20 mouse cellular contexts compared by ENCODE assay signal in genomic region chr17:28123627-28124026, GRCm38 (mm10). TPM values are rescaled to one million over a fixed set of nuclear protein-coding genes. Genes with fewer than 3 reads are reported as not detected.
DNase-seq lines count a peak whose midpoint lies in the region; ATAC-seq lines count a peak whose summit lies in the region.
"Had no signal": no experiment of that assay in that cellular context is flagged by ENCODE, and none has a peak within 500 bp of the region (broad histone marks: within the 10 kb centered on the region; RNA-seq: fewer than 3 reads in every experiment).

No protein-coding gene starts in this region.

- no peaks in the 10 kb centered on the region for H3K36me3 ChIP-seq in forebrain, embryonic 10.5 days (replicated peaks)
- no peaks in the 10 kb centered on the region for H3K36me3 ChIP-seq in forebrain, embryonic 15.5 days
- H3K36me3 ChIP-seq in embryonic facial prominence, embryonic 10.5 days (replicated peaks): no peaks in the 10 kb centered on the region
- no peaks in the 10 kb centered on the region for H3K36me3 ChIP-seq in hindbrain, embryonic 13.5 days
- no peaks in the 10 kb centered on the region for H3K36me3 ChIP-seq in neural tube, embryonic 11.5 days (ENCODE audit: control insufficient read depth, insufficient read depth, low read length)
- H3K36me3 ChIP-seq: heart, embryonic 13.5 days had no signal

- H3K4me1 ChIP-seq in forebrain, embryonic 10.5 days: peaks cover 22% of the 10 kb centered on the region
- 0 out of 2 replicates have a peak, but pooled peaks cover 6% of the 10 kb centered on the region for H3K4me1 ChIP-seq in forebrain, embryonic 15.5 days
- peaks cover 22% of the 10 kb centered on the region for H3K4me1 ChIP-seq in embryonic facial prominence, embryonic 10.5 days
- peaks cover 15% of the 10 kb centered on the region for H3K4me1 ChIP-seq in hindbrain, embryonic 13.5 days (replicated peaks)
- peaks cover 6% of the 10 kb centered on the region for H3K4me1 ChIP-seq in neural tube, embryonic 11.5 days (ENCODE audit: control insufficient read depth, insufficient read depth, low read length)

- DNase-seq in forebrain, embryonic 10.5 days (ENCODE audit: extremely low spot score, low spot score): no peak
- DNase-seq in embryonic facial prominence, embryonic 10.5 days (ENCODE audit: low spot score): no peak
- DNase-seq in neural tube, embryonic 11.5 days (ENCODE audit: low spot score): peak; percentile 65
- no peak for DNase-seq in left cerebral cortex, postnatal 36 days (ENCODE audit: low spot score in 2 of 2)
- DNase-seq in thymus, postnatal 36 days: no peak
- DNase-seq in c-Kit-positive CD71-positive TER-119-positive erythroid progenitor cells, embryonic 14.5 days (ENCODE audit: low spot score): no peak
- DNase-seq: cerebellum, postnatal 25 days; gastrocnemius, postnatal 25 days; kidney, adult 11 months; kidney, postnatal 14 days; liver; lung, adult 2 months; lung, postnatal 4 days; right cerebral cortex, postnatal 25 days; thymus, adult 18-20 months had no signal

- peak overlapping the region; percentile 81 for H3K27ac ChIP-seq in forebrain, embryonic 10.5 days
- H3K27ac ChIP-seq in forebrain, embryonic 15.5 days (replicated peaks): no peak overlapping the region
- H3K27ac ChIP-seq in embryonic facial prominence, embryonic 10.5 days (replicated peaks): peak overlapping the region; percentile 62
- no peak overlapping the region for H3K27ac ChIP-seq in hindbrain, embryonic 13.5 days
- H3K27ac ChIP-seq in neural tube, embryonic 11.5 days (ENCODE audit: low read depth, low read length): peak overlapping the region; percentile 60; the same call in 1 of the 2 replicates
- H3K27ac ChIP-seq: heart, embryonic 13.5 days had no signal

- H3K4me3 ChIP-seq in forebrain, embryonic 10.5 days: no peak overlapping the region
- H3K4me3 ChIP-seq in forebrain, embryonic 15.5 days: no peak overlapping the region
- no peak overlapping the region for H3K4me3 ChIP-seq in embryonic facial prominence, embryonic 10.5 days
- no peak overlapping the region for H3K4me3 ChIP-seq in hindbrain, embryonic 13.5 days
- no peak overlapping the region for H3K4me3 ChIP-seq in neural tube, embryonic 11.5 days (ENCODE audit: low read depth, low read length)
- H3K4me3 ChIP-seq: erythroblast, embryonic 14.5 days; heart, embryonic 13.5 days had no signal

- no peaks in the 10 kb centered on the region for H3K9me3 ChIP-seq in forebrain, embryonic 10.5 days
- H3K9me3 ChIP-seq in forebrain, embryonic 15.5 days: no peaks in the 10 kb centered on the region
- H3K9me3 ChIP-seq in embryonic facial prominence, embryonic 10.5 days: no peaks in the 10 kb centered on the region
- H3K9me3 ChIP-seq in hindbrain, embryonic 13.5 days: no peaks in the 10 kb centered on the region
- H3K9me3 ChIP-seq in neural tube, embryonic 11.5 days (ENCODE audit: control insufficient read depth, low read length): no peaks in the 10 kb centered on the region
- H3K9me3 ChIP-seq: heart, embryonic 13.5 days had no signal

- ATAC-seq in forebrain, embryonic 15.5 days (replicated peaks): no peak
- peak; percentile 52; the same call in 1 of the 2 replicates for ATAC-seq in hindbrain, embryonic 13.5 days (ENCODE audit: low FRiP score)
- ATAC-seq in neural tube, embryonic 11.5 days (ENCODE audit: insufficient read depth, low FRiP score, low TSS enrichment): peak; percentile 58; the same call in 1 of the 2 replicates
- ATAC-seq: activated CD4-positive, CD25-positive, alpha-beta regulatory T cell, adult 4 months had no signal

- no peak overlapping the region for H3K4me2 ChIP-seq in forebrain, embryonic 15.5 days (replicated peaks)
- no peak overlapping the region for H3K4me2 ChIP-seq in hindbrain, embryonic 13.5 days
- H3K4me2 ChIP-seq in neural tube, embryonic 11.5 days (ENCODE audit: low read depth): no peak overlapping the region
- H3K4me2 ChIP-seq: heart, embryonic 13.5 days had no signal

- 16% methylated on average over 7 of the region's 7 CpGs for WGBS in forebrain, embryonic 10.5 days
- WGBS in forebrain, embryonic 15.5 days: 12% methylated on average over 7 of the region's 7 CpGs
- 13% methylated on average over 7 of the region's 7 CpGs for WGBS in embryonic facial prominence, embryonic 10.5 days
- 19% methylated on average over 7 of the region's 7 CpGs for WGBS in hindbrain, embryonic 13.5 days
- WGBS in neural tube, embryonic 11.5 days: 29% methylated on average over 7 of the region's 7 CpGs

- peaks cover 7% of the 10 kb centered on the region; the same call in 1 of the 2 replicates for H3K27me3 ChIP-seq in forebrain, embryonic 10.5 days (ENCODE audit: poor library complexity, severe bottlenecking)
- H3K27me3 ChIP-seq in forebrain, embryonic 15.5 days: no peaks in the 10 kb centered on the region
- peaks cover 22% of the 10 kb centered on the region for H3K27me3 ChIP-seq in embryonic facial prominence, embryonic 10.5 days (replicated peaks; ENCODE audit: low read depth, poor library complexity, severe bottlenecking)
- H3K27me3 ChIP-seq in hindbrain, embryonic 13.5 days: no peaks in the 10 kb centered on the region
- no peaks in the 10 kb centered on the region for H3K27me3 ChIP-seq in neural tube, embryonic 11.5 days (ENCODE audit: control insufficient read depth, insufficient read depth, low read length)

- H3K9ac ChIP-seq in forebrain, embryonic 15.5 days (replicated peaks): no peak overlapping the region
- H3K9ac ChIP-seq in hindbrain, embryonic 13.5 days: no peak overlapping the region
- H3K9ac ChIP-seq in neural tube, embryonic 11.5 days (ENCODE audit: low read length): peak overlapping the region; percentile 43
- H3K9ac ChIP-seq: heart, embryonic 13.5 days had no signal

- intact Hi-C loops in left cerebral cortex, postnatal 36 days (cut with DNase I): no loop called here

RNA-seq across cellular contexts. Expression of gene Scube3, which starts 18.3 kb away (rescaled TPM):
- polyA plus RNA-seq in forebrain, embryonic 10.5 days (2016; fragmentation: Nextera tagmentation; extraction: Ambion mirVana): 11.5 and 13.9 TPM in 2 replicates
- polyA plus RNA-seq in forebrain, embryonic 15.5 days (2015; fragmentation: Nextera tagmentation; extraction: Ambion mirVana): 3.9 and 4.2 TPM in 2 replicates
- 8.7 and 9.7 TPM in 2 replicates for polyA plus RNA-seq in embryonic facial prominence, embryonic 10.5 days (2016; fragmentation: Nextera tagmentation; extraction: Ambion mirVana)
- 5.1 and 5.7 TPM in 2 replicates for polyA plus RNA-seq in hindbrain, embryonic 13.5 days (2015; fragmentation: Nextera tagmentation; extraction: Ambion mirVana)
- 8.7 and 9.4 TPM in 2 replicates for polyA plus RNA-seq in neural tube, embryonic 11.5 days (2014; fragmentation: Nextera tagmentation; extraction: Ambion mirVana)
- total RNA-seq in left cerebral cortex, postnatal 36 days (2021): 1 to 10 TPM; 1.9 to 2.4 TPM
- polyA plus RNA-seq: activated CD4-positive, CD25-positive, alpha-beta regulatory T cell, adult 4 months; erythroblast, embryonic 14.5 days had no signal

RNA-seq across cellular contexts. Expression of gene Tcp11, which starts 43.2 kb away (rescaled TPM):
- polyA plus RNA-seq in forebrain, embryonic 10.5 days (2016; fragmentation: Nextera tagmentation; extraction: Ambion mirVana): 0.68 and 0.85 TPM in 2 replicates
- polyA plus RNA-seq in forebrain, embryonic 15.5 days (2015; fragmentation: Nextera tagmentation; extraction: Ambion mirVana): 1.7 and 1.8 TPM in 2 replicates
- polyA plus RNA-seq in embryonic facial prominence, embryonic 10.5 days (2016; fragmentation: Nextera tagmentation; extraction: Ambion mirVana): 0.54 and 0.83 TPM in 2 replicates
- 1.4 and 1.7 TPM in 2 replicates for polyA plus RNA-seq in hindbrain, embryonic 13.5 days (2015; fragmentation: Nextera tagmentation; extraction: Ambion mirVana)
- 0.69 and 0.76 TPM in 2 replicates for polyA plus RNA-seq in neural tube, embryonic 11.5 days (2014; fragmentation: Nextera tagmentation; extraction: Ambion mirVana)
- total RNA-seq in left cerebral cortex, postnatal 36 days (2021): under 1 TPM; 0.54 to 0.59 TPM
- total RNA-seq: gastrocnemius, postnatal 25 days had no signal
- polyA plus RNA-seq: erythroblast, embryonic 14.5 days had no signal

RNA-seq across cellular contexts. Expression of gene Zfp523, which starts 53.3 kb away (rescaled TPM):
- polyA plus RNA-seq in forebrain, embryonic 10.5 days (2016; fragmentation: Nextera tagmentation; extraction: Ambion mirVana): 32.6 and 35.6 TPM in 2 replicates
- 39.6 and 40.7 TPM in 2 replicates for polyA plus RNA-seq in forebrain, embryonic 15.5 days (2015; fragmentation: Nextera tagmentation; extraction: Ambion mirVana)
- 32.8 and 35.9 TPM in 2 replicates for polyA plus RNA-seq in embryonic facial prominence, embryonic 10.5 days (2016; fragmentation: Nextera tagmentation; extraction: Ambion mirVana)
- polyA plus RNA-seq in hindbrain, embryonic 13.5 days (2015; fragmentation: Nextera tagmentation; extraction: Ambion mirVana): 40.2 and 41.6 TPM in 2 replicates
- 31.1 and 32.5 TPM in 2 replicates for polyA plus RNA-seq in neural tube, embryonic 11.5 days (2014; fragmentation: Nextera tagmentation; extraction: Ambion mirVana)
- total RNA-seq in left cerebral cortex, postnatal 36 days (2021): 100 to 1,000 TPM; 102 to 116 TPM

Comparison
In these comparisons a context has a peak if more than half of its experiments do, and no peak if none do; other contexts are left out.
1. H3K27ac ChIP-seq: peak in forebrain, embryonic 10.5 days (single experiment), embryonic facial prominence, embryonic 10.5 days (single experiment) and neural tube, embryonic 11.5 days (single experiment); none in forebrain, embryonic 15.5 days (single experiment) and hindbrain, embryonic 13.5 days (single experiment).